9 mouse cellular contexts compared by ENCODE assay signal in the genomic region with DNA sequence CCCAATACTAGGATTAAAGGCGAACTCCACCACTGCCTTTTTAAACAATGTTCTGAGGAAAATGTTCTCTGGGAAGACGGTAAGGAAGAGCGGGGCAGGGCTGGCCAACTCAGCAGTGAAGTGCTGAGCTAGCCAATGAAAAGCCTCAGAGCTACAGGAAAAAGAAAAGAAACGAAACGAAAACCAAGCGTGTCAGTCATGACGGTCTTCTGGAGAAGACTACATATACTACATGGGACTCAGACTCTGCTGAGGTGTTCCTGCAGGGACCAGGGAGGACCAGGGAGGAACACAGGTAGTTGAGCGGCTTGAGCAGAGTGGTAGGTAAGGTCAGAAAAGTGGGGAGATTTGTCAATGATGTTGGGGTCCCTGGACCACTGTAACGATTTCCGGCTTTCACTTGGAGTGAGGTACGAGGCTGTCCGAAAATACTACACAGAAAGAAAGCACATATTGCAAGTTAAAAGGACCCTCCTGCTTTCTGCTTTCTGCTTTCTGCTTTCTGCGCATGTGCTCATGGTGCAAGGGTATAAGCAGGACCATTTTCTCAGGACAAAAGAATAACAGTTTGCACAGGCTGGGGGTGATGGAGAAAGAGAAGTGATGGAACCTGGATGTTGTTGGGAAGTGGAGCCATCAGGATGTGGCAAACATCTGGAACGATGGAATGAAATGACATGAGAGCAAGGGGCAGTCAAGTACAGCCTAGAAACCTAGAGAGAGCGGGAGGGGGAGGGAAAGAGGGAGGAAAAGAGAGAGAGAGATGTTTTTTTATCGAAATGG. TPM values are rescaled to one million over a fixed set of nuclear protein-coding genes. Genes with fewer than 3 reads are reported as not detected.
A peak's percentile ranks its signal among the peaks of the same experiment; 100 is the strongest.
DNase-seq lines count a peak whose midpoint lies in the region; ATAC-seq lines count a peak whose summit lies in the region.
"Had no signal": no experiment of that assay in that cellular context is flagged by ENCODE, and none has a peak within 500 bp of the region (broad histone marks: within the 10 kb centered on the region; RNA-seq: fewer than 3 reads in every experiment).

No protein-coding gene starts in this region.

- no peak overlapping the region for H3K4me2 ChIP-seq in heart, embryonic 12.5 days
- no peak overlapping the region for H3K4me2 ChIP-seq in midbrain, embryonic 15.5 days
- no peak overlapping the region for H3K4me2 ChIP-seq in hindbrain, embryonic 12.5 days (replicated peaks)

- no peaks in the 10 kb centered on the region for H3K27me3 ChIP-seq in heart, embryonic 12.5 days (replicated peaks)
- no peaks in the 10 kb centered on the region for H3K27me3 ChIP-seq in erythroblast, embryonic 14.5 days (ENCODE audit: control insufficient read depth)
- no peaks in the 10 kb centered on the region for H3K27me3 ChIP-seq in midbrain, embryonic 15.5 days (replicated peaks)
- H3K27me3 ChIP-seq in hindbrain, embryonic 12.5 days, result no peaks in the 10 kb centered on the region

- no peak overlapping the region for H3K4me3 ChIP-seq in heart, embryonic 12.5 days
- peak overlapping the region; percentile 6 for H3K4me3 ChIP-seq in erythroblast, embryonic 14.5 days (replicated peaks)
- peak overlapping the region; percentile 44 for H3K4me3 ChIP-seq in macrophage (ENCODE audit: inconsistent target)
- no peak overlapping the region for H3K4me3 ChIP-seq in midbrain, embryonic 15.5 days
- H3K4me3 ChIP-seq in hindbrain, embryonic 12.5 days, result no peak overlapping the region

- 0 out of 2 replicates have a peak, but pooled peaks cover 5% of the 10 kb centered on the region for H3K4me1 ChIP-seq in heart, embryonic 12.5 days (replicated peaks)
- no peaks in the 10 kb centered on the region for H3K4me1 ChIP-seq in erythroblast, embryonic 14.5 days (ENCODE audit: control insufficient read depth)
- no peaks in the 10 kb centered on the region for H3K4me1 ChIP-seq in midbrain, embryonic 15.5 days
- no peaks in the 10 kb centered on the region for H3K4me1 ChIP-seq in hindbrain, embryonic 12.5 days

- DNase-seq in heart, adult 9 months (ENCODE audit: low spot score in 2 of 2), result peak; percentile 28 to 48
- DNase-seq in frontal cortex, postnatal 14 days (ENCODE audit: low spot score in 2 of 2), result no peak

- no peak overlapping the region for H3K27ac ChIP-seq in heart, embryonic 12.5 days (ENCODE audit: poor library complexity, severe bottlenecking)
- peak overlapping the region; percentile 48 for H3K27ac ChIP-seq in macrophage
- no peak overlapping the region for H3K27ac ChIP-seq in midbrain, embryonic 15.5 days
- no peak overlapping the region for H3K27ac ChIP-seq in hindbrain, embryonic 12.5 days

- ATAC-seq in heart, embryonic 12.5 days (ENCODE audit: insufficient number of reproducible peaks, low FRiP score), result no peak
- peak; percentile 95 for ATAC-seq in CD4-positive, CD25-positive, alpha-beta regulatory T cell, adult 4 months
- ATAC-seq in midbrain, embryonic 15.5 days (replicated peaks), result no peak
- no peak for ATAC-seq in hindbrain, embryonic 12.5 days (ENCODE audit: low FRiP score)

- H3K9ac ChIP-seq in heart, embryonic 12.5 days, result no peak overlapping the region
- no peak overlapping the region for H3K9ac ChIP-seq in midbrain, embryonic 15.5 days
- no peak overlapping the region for H3K9ac ChIP-seq in hindbrain, embryonic 12.5 days

- WGBS in heart, embryonic 12.5 days, result 73% methylated on average over 16 of the region's 16 CpGs
- WGBS in macrophage (ENCODE audit: missing documents), result 62% methylated on average over 16 of the region's 16 CpGs
- 75% methylated on average over 16 of the region's 16 CpGs for WGBS in midbrain, embryonic 15.5 days
- 83% methylated on average over 16 of the region's 16 CpGs for WGBS in hindbrain, embryonic 12.5 days

- H3K79me2 ChIP-seq in macrophage (ENCODE audit: inconsistent target), result no peaks in the 10 kb centered on the region

- H3K36me3 ChIP-seq in heart, embryonic 12.5 days, result no peaks in the 10 kb centered on the region
- no peaks in the 10 kb centered on the region for H3K36me3 ChIP-seq in erythroblast, embryonic 14.5 days (ENCODE audit: control insufficient read depth)
- no peaks in the 10 kb centered on the region for H3K36me3 ChIP-seq in macrophage (ENCODE audit: inconsistent target)
- H3K36me3 ChIP-seq in midbrain, embryonic 15.5 days (replicated peaks), result no peaks in the 10 kb centered on the region
- H3K36me3 ChIP-seq in hindbrain, embryonic 12.5 days, result no peaks in the 10 kb centered on the region

- peaks cover 3% of the 10 kb centered on the region; the same call in 1 of the 2 replicates for H3K9me3 ChIP-seq in heart, embryonic 12.5 days (replicated peaks)
- no peaks in the 10 kb centered on the region for H3K9me3 ChIP-seq in erythroblast, embryonic 14.5 days (ENCODE audit: control insufficient read depth, low read length)
- H3K9me3 ChIP-seq in midbrain, embryonic 15.5 days, result no peaks in the 10 kb centered on the region
- H3K9me3 ChIP-seq in hindbrain, embryonic 12.5 days (replicated peaks), result no peaks in the 10 kb centered on the region

RNA-seq across cellular contexts. Expression of gene Mcu, which starts 20.4 kb away (rescaled TPM):
- 27.5 and 27.8 TPM in 2 replicates for polyA plus RNA-seq in heart, embryonic 12.5 days (2016; fragmentation: Nextera tagmentation; extraction: Ambion mirVana)
- polyA plus RNA-seq in CD4-positive, CD25-positive, alpha-beta regulatory T cell, adult 4 months (2017; shearing (Covaris generic)), result 10 to 100 TPM; 21.6 to 23.7 TPM
- polyA plus RNA-seq in erythroblast, embryonic 14.5 days (2012), result 0.36 and 0.67 TPM in 2 replicates
- total RNA-seq in macrophage (2018; cell fraction: chromatin; rRNA removed), result 10 to 100 TPM; 11.1 to 29.5 (median 19.9) TPM
- total RNA-seq in macrophage (2018; cell fraction: cytosol; rRNA removed), result 10 to 100 TPM in 3 of 26 experiments, 1 to 10 TPM in 23; 6.4 to 10.8 (median 8.7) TPM
- 10 to 100 TPM in 22 of 26 experiments, 1 to 10 TPM in 4; 8.1 to 53.4 (median 15.3) TPM for total RNA-seq in macrophage (2018; cell fraction: nucleus; rRNA removed)
- 5.3 to 18.7 TPM (median 7.3 TPM) in 3 replicates for polyA plus RNA-seq in macrophage (2018)
- polyA plus RNA-seq in midbrain, embryonic 15.5 days (2015; fragmentation: Nextera tagmentation; extraction: Ambion mirVana), result 25.9 and 29.8 TPM in 2 replicates
- polyA plus RNA-seq in hindbrain, embryonic 12.5 days (2016; fragmentation: Nextera tagmentation; extraction: Ambion mirVana), result 23.2 and 29.2 TPM in 2 replicates

RNA-seq across cellular contexts. Expression of gene Gm10322, which starts 21.1 kb away (rescaled TPM):
- polyA plus RNA-seq in heart, embryonic 12.5 days (2016; fragmentation: Nextera tagmentation; extraction: Ambion mirVana), result not detected in 2 replicates
- not detected for polyA plus RNA-seq in CD4-positive, CD25-positive, alpha-beta regulatory T cell, adult 4 months (2017; shearing (Covaris generic))
- polyA plus RNA-seq in erythroblast, embryonic 14.5 days (2012), result not detected in 2 replicates
- not detected for total RNA-seq in macrophage (2018; cell fraction: chromatin; rRNA removed)
- total RNA-seq in macrophage (2018; cell fraction: cytosol; rRNA removed), result not detected
- total RNA-seq in macrophage (2018; cell fraction: nucleus; rRNA removed), result not detected
- polyA plus RNA-seq in macrophage (2018), result not detected in 3 replicates
- polyA plus RNA-seq in midbrain, embryonic 15.5 days (2015; fragmentation: Nextera tagmentation; extraction: Ambion mirVana), result not detected in 2 replicates
- not detected in 2 replicates for polyA plus RNA-seq in hindbrain, embryonic 12.5 days (2016; fragmentation: Nextera tagmentation; extraction: Ambion mirVana)
- total RNA-seq: gastrocnemius, postnatal 36 days had no signal

Comparison
In these comparisons a context has a peak if more than half of its experiments do, and no peak if none do; other contexts are left out.
1. DNase-seq: peak in heart, adult 9 months (2 of 2); none in frontal cortex, postnatal 14 days (0 of 2).
2. H3K4me3 ChIP-seq: peak in erythroblast, embryonic 14.5 days (single experiment) and macrophage (single experiment); none in heart, embryonic 12.5 days (single experiment), midbrain, embryonic 15.5 days (single experiment) and hindbrain, embryonic 12.5 days (single experiment).